Mouse (Mus musculus) ES-E14 (cell line): ENCODE data around the gene Spire2. TPM values are rescaled to one million over a fixed set of nuclear protein-coding genes. Genes with fewer than 3 reads are reported as not detected.
A peak's percentile ranks its signal among the peaks of the same experiment; 100 is the strongest.

ENCODE experiments used
- DNase-seq: peaks from one replicate; pipeline ENCODE4 v3.0.0-alpha.2; 2013; ENCODE audit warnings: low read depth, low spot score
- H3K27ac ChIP-seq: 2 replicates; pipeline ENCODE4 v1.5.1; 2012; ENCODE audit warnings: low read depth, mild to moderate bottlenecking, low read length, moderate library complexity, mixed read lengths; ENCODE audit not compliant: poor library complexity, insufficient read depth, severe bottlenecking
- H3K36me3 ChIP-seq: 2 replicates; pipeline ENCODE4 v1.6.1; 2012; ENCODE audit warnings: mild to moderate bottlenecking, low read length, moderate library complexity, mixed read lengths; ENCODE audit not compliant: control insufficient read depth, poor library complexity, insufficient read depth, severe bottlenecking
- H3K4me1 ChIP-seq, 2 experiments: fragments of 150-350 bp in 1 of 2; sonication (generic) in 1 of 2; 2 replicates each; pipeline ENCODE4 v1.6.1; 2012; ENCODE audit warnings: low read length in 2 of 2, mild to moderate bottlenecking in 1 of 2, mixed read lengths in 1 of 2; ENCODE audit not compliant: control insufficient read depth in 2 of 2, insufficient read depth in 2 of 2, poor library complexity in 1 of 2
- H3K4me3 ChIP-seq, 2 experiments: fragments of 150-350 bp in 1 of 2; sonication (generic) in 1 of 2; 2 replicates each; pipeline ENCODE4 v1.5.1; 2012; ENCODE audit warnings: low read length in 2 of 2, low read depth in 1 of 2, mild to moderate bottlenecking in 1 of 2, mixed read lengths in 1 of 2; ENCODE audit not compliant: insufficient read depth in 1 of 2, poor library complexity in 1 of 2, severe bottlenecking in 1 of 2
- H3K9ac ChIP-seq: 2 replicates; pipeline ENCODE4 v1.6.1; 2012; ENCODE audit warnings: low read depth, mild to moderate bottlenecking, low read length, mixed read lengths; ENCODE audit not compliant: poor library complexity, insufficient read depth, severe bottlenecking
- H3K9me3 ChIP-seq: fragments of 150-350 bp; sonication (generic); 2 replicates; pipeline ENCODE4 v1.6.1; 2012; ENCODE audit warnings: low read depth, mild to moderate bottlenecking, low read length; ENCODE audit not compliant: control insufficient read depth, insufficient read depth
- CHD2 ChIP-seq: IDR thresholded peaks from 2 replicates; pipeline ENCODE4 v1.6.1; 2014; ENCODE audit warnings: mild to moderate bottlenecking, low read depth, low read length, inconsistent platforms
- HCFC1 ChIP-seq: IDR thresholded peaks from 2 replicates; pipeline ENCODE4 v1.6.1; 2012; ENCODE audit warnings: low read length, inconsistent platforms, borderline replicate concordance; ENCODE audit not compliant: insufficient read depth
- MAFK ChIP-seq: IDR thresholded peaks from 2 replicates; pipeline ENCODE4 v1.6.1; 2014; ENCODE audit warnings: mild to moderate bottlenecking, low read depth, low read length, inconsistent platforms; ENCODE audit not compliant: insufficient read depth
- ZC3H11A ChIP-seq: IDR thresholded peaks from 2 replicates; pipeline ENCODE4 v1.6.1; 2012; ENCODE audit warnings: low read depth, mild to moderate bottlenecking, inconsistent platforms, low read length, borderline replicate concordance
- ZNF384 ChIP-seq: IDR thresholded peaks from 2 replicates; pipeline ENCODE4 v1.6.1; 2012; ENCODE audit warnings: low read depth, low read length, inconsistent platforms
- in situ Hi-C, 2 experiments: fragments of 600-800 bp; cut with MboI; formaldehyde crosslinking; loops; one replicate each; pipeline ENCODE4 v1.15.1; 2025; ENCODE audit warnings: low sequenced_read_pairs in 2 of 2, inconsistent platforms in 1 of 2; ENCODE audit not compliant: unreplicated experiment in 2 of 2
- total RNA-seq: library from RNA; depleted of rRNA; stranded (reverse); fragments of 300-350 nt; gene quantifications from 2 replicates; pipeline ENCODE4 v1.2.3, GENCODE M21; 2012

Gene Spire2
- total RNA-seq, 1 experiment = 8.8 TPM

GRCm38 (mm10) chr8:123290166-123290565 lies 42.3 kb upstream of the Spire2 start:
- Histone ChIP-seq H3K9me3 (no peaks in the 10 kb centered on the region), H3K9ac (no peak overlapping the region), H3K4me3 (no peak overlapping the region), H3K27ac (no peak overlapping the region), H3K36me3 (peaks cover 21% of the 10 kb centered on the region), H3K4me1 (no peaks in the 10 kb centered on the region)
- DNase-seq = peak; percentile 26
- in situ Hi-C loops = no loop called here
- no peak for TF ChIP-seq MAFK
- TF ChIP-seq CHD2 = no peak
- TF ChIP-seq ZNF384 = no peak
- TF ChIP-seq HCFC1 = no peak
- peak; percentile 15; the same call in 1 of the 2 replicates for TF ChIP-seq ZC3H11A

- Histone ChIP-seq H3K9me3 (no peaks in the 10 kb centered on the region), H3K4me1 (no peaks in the 10 kb centered on the region), H3K4me3 (no peak overlapping the region), H3K27ac (no peak overlapping the region), H3K36me3 (peaks cover 21% of the 10 kb centered on the region), H3K9ac (no peak overlapping the region)
- TF ChIP-seq MAFK (no peak), HCFC1 (no peak), CHD2 (no peak), ZC3H11A (no peak), ZNF384 (no peak)
- DNase-seq = no peak
- in situ Hi-C loops = no loop called here
These were observed 41.8 kb upstream of the Spire2 start for GRCm38 (mm10) chr8:123290679-123291078.

- Histone ChIP-seq H3K9me3 (no peaks in the 10 kb centered on the region), H3K27ac (no peak overlapping the region), H3K9ac (no peak overlapping the region), H3K4me1 (no peaks in the 10 kb centered on the region), H3K36me3 (peaks cover 26% of the 10 kb centered on the region), H3K4me3 (no peak overlapping the region)
- in situ Hi-C loops = no loop called here
- TF ChIP-seq CHD2 = no peak
- TF ChIP-seq ZNF384 = no peak
- TF ChIP-seq HCFC1 = no peak
- TF ChIP-seq MAFK = no peak
- no peak for DNase-seq
These were observed 40.8 kb upstream of the Spire2 start for GRCm38 (mm10) chr8:123291716-123292115.

GRCm38 (mm10) chr8:123292281-123292680 lies 40.2 kb upstream of the Spire2 start:
- H3K4me3 ChIP-seq = no peak overlapping the region
- peaks cover 26% of the 10 kb centered on the region for H3K36me3 ChIP-seq
- TF ChIP-seq ZNF384 = no peak
- no peak for TF ChIP-seq MAFK
- TF ChIP-seq CHD2 = no peak
- no peak for TF ChIP-seq HCFC1
- TF ChIP-seq ZC3H11A = no peak

GRCm38 (mm10) chr8:123292785-123293184 lies 39.7 kb upstream of the Spire2 start:
- in situ Hi-C loops = no loop called here
- no peak for TF ChIP-seq ZC3H11A
- TF ChIP-seq ZNF384 = no peak
- no peak for TF ChIP-seq HCFC1
- no peak for TF ChIP-seq CHD2
- TF ChIP-seq MAFK = no peak
- H3K4me1 ChIP-seq = no peaks in the 10 kb centered on the region
- H3K9me3 ChIP-seq = no peaks in the 10 kb centered on the region
- H3K4me3 ChIP-seq = no peak overlapping the region
- H3K27ac ChIP-seq = no peak overlapping the region
- DNase-seq = no peak
- peaks cover 28% of the 10 kb centered on the region for H3K36me3 ChIP-seq
- no peak overlapping the region for H3K9ac ChIP-seq

More at GRCm38 (mm10) chr8:123292281-123292680, 40.2 kb upstream of the Spire2 start:
- Histone ChIP-seq H3K4me1 (no peaks in the 10 kb centered on the region), H3K9ac (no peak overlapping the region), H3K9me3 (no peaks in the 10 kb centered on the region), H3K27ac (no peak overlapping the region)
- in situ Hi-C loops = no loop called here
- DNase-seq = no peak
